Mouse (Mus musculus) thymus, adult 2 months (tissue): Measurements from ENCODE around the gene Itgb7.

Experiments used
- CTCF ChIP-seq: fragments of 200-500 bp; IDR thresholded peaks from 2 replicates; pipeline ENCODE4 v1.5.1; 2012; ENCODE audit warnings: mild to moderate bottlenecking, control low read depth, low read length, moderate library complexity, borderline replicate concordance; ENCODE audit not compliant: control insufficient read depth, poor library complexity, insufficient read depth; ENCODE audit errors: extremely low read depth
- POLR2A ChIP-seq: fragments of 200-500 bp; IDR thresholded peaks from 2 replicates; pipeline ENCODE4 v1.6.1; 2012; ENCODE audit warnings: mild to moderate bottlenecking, low read length, control low read depth, moderate library complexity; ENCODE audit not compliant: control insufficient read depth, poor library complexity, insufficient read depth; ENCODE audit errors: extremely low read depth

- TF ChIP-seq CTCF (no peak), POLR2A (no peak)
Measured at GRCm38 (mm10) chr15:102209114-102209513, 22.6 kb downstream of the Itgb7 start.
